Mouse (Mus musculus): Measurements from ENCODE around the gene Prepl. TPM values are rescaled to one million over a fixed set of nuclear protein-coding genes. Genes with fewer than 3 reads are reported as not detected.

The Prepl gene
- total RNA-seq (2021) (100 to 1,000 TPM; 122 to 142 TPM), polyA plus RNA-seq (2012; rRNA removed) (36.1 and 86.5 TPM in 2 replicates)
- long read RNA-seq, transcript Prepl-202 (15 exons, 2,734 nt), result minor isoform, 21 of 68 reads
- long read RNA-seq, transcript Prepl-201 (14 exons, 3,255 nt), result major isoform, 38 of 68 reads
- long read RNA-seq, partial matches to known transcripts, result 5 of 68 reads
- long read RNA-seq, other reads (novel, unspliced or antisense), result 4 of 68 reads

- H3K4me1 ChIP-seq (ENCODE audit: control insufficient read depth, insufficient read depth, low read length), result peaks cover 1% of the 10 kb centered on the region; the same call in 1 of the 2 replicates
- no peaks in the 10 kb centered on the region for H3K79me2 ChIP-seq (replicated peaks; ENCODE audit: control insufficient read depth, insufficient read depth, low read length)
- WGBS, result under 1% methylated on average over 63 of the region's 63 CpGs
- peak within 1 kb of the TSS; percentile 75 for H3K27ac ChIP-seq
- DNase-seq, result peak; percentile 96
- no peaks in the 10 kb centered on the region for H3K27me3 ChIP-seq (ENCODE audit: control insufficient read depth, insufficient read depth, low read length)
- H3K4me3 ChIP-seq, result peak within 1 kb of the TSS; percentile 88
- intact Hi-C loops (cut with DNase I), result loop anchor here (5.0 kb wide), 3 partner anchors 133 to 298 kb away; partner anchors contain the start of genes Lrpprc and Ppm1b
- peaks cover 3% of the 10 kb centered on the region for H3K36me3 ChIP-seq (ENCODE audit: control insufficient read depth, insufficient read depth, low read length)
- peak within 1 kb of the TSS; percentile 84 for H3K9ac ChIP-seq (ENCODE audit: low read depth, low read length)
- TF ChIP-seq POLR2A (IDR thresholded peaks at IDR 0.05; ENCODE audit: insufficient read depth, low read depth, low read length) (peak; percentile 83), CTCF (IDR thresholded peaks at IDR 0.05) (peak; percentile 35), EP300 (IDR thresholded peaks at IDR 0.05; ENCODE audit: insufficient read depth, low read depth, low read length) (peak; percentile 59; the same call in 1 of the 2 replicates)
Observed at GRCm38 (mm10) chr17:85090120-85091099, at the start of gene Prepl, which contains the start of gene Camkmt. Gene Prepl (minus strand): TSS chr17:85090241. Gene Camkmt (plus strand): TSS chr17:85090552.

DNA sequence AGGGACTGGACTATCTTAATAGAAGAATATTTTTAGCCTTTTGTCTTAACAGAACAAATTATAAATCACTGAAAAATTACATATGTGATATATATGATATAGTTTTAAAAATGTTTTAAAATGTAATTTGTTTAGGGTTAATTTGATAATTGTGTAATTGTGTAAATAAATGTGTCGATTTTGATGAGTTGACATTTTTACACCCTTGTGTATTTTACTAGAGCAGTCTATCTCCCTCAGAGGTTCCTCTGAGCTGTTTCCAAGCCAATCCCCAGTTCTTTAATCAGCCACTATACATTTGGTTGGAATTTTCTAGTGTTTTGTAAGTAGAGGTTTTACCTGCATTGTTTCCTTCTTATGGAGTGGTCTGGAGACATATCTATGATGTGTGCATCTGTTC lies 48.4 kb upstream of the Prepl start:
- H3K27ac ChIP-seq, result no peak overlapping the region
- H3K36me3 ChIP-seq (ENCODE audit: control insufficient read depth, insufficient read depth, low read length), result no peaks in the 10 kb centered on the region
- no peaks in the 10 kb centered on the region for H3K27me3 ChIP-seq (ENCODE audit: control insufficient read depth, insufficient read depth, low read length)
- 83% methylated on average over 1 of the region's 1 CpGs for WGBS
- H3K9ac ChIP-seq (ENCODE audit: low read depth, low read length), result no peak overlapping the region
- H3K4me3 ChIP-seq, result no peak overlapping the region
- no peak for DNase-seq
- intact Hi-C loops (cut with DNase I), result no loop called here
- no peaks in the 10 kb centered on the region for H3K79me2 ChIP-seq (replicated peaks; ENCODE audit: control insufficient read depth, insufficient read depth, low read length)
- TF ChIP-seq EP300 (IDR thresholded peaks at IDR 0.05; ENCODE audit: insufficient read depth, low read depth, low read length) (no peak), CTCF (IDR thresholded peaks at IDR 0.05) (no peak), POLR2A (IDR thresholded peaks at IDR 0.05; ENCODE audit: insufficient read depth, low read depth, low read length) (no peak)
- H3K4me1 ChIP-seq (ENCODE audit: control insufficient read depth, insufficient read depth, low read length), result no peaks in the 10 kb centered on the region

- H3K27ac ChIP-seq, result no peak overlapping the region
- H3K36me3 ChIP-seq (ENCODE audit: control insufficient read depth, insufficient read depth, low read length), result no peaks in the 10 kb centered on the region
- peak; percentile 34 to 62 for DNase-seq
- no peak overlapping the region for H3K4me3 ChIP-seq
- peaks cover 3% of the 10 kb centered on the region; the same call in 1 of the 2 replicates for H3K4me1 ChIP-seq (ENCODE audit: control insufficient read depth, insufficient read depth, low read length)
- H3K9ac ChIP-seq (ENCODE audit: low read depth, low read length), result no peak overlapping the region
- WGBS, result 31% methylated on average over 4 of the region's 4 CpGs
- H3K79me2 ChIP-seq (replicated peaks; ENCODE audit: control insufficient read depth, insufficient read depth, low read length), result no peaks in the 10 kb centered on the region
- TF ChIP-seq EP300 (IDR thresholded peaks at IDR 0.05; ENCODE audit: insufficient read depth, low read depth, low read length) (no peak), CTCF (IDR thresholded peaks at IDR 0.05) (peak; percentile 91)
- intact Hi-C loops (cut with DNase I), result loop anchor here (1.0 to 5.0 kb wide), 3 partner anchors 71 to 517 kb away; no protein-coding TSS in a partner anchor
- H3K27me3 ChIP-seq (ENCODE audit: control insufficient read depth, insufficient read depth, low read length), result no peaks in the 10 kb centered on the region
Observed at GRCm38 (mm10) chr17:85116643-85117042, 26.6 kb upstream of the Prepl start.

- Histone ChIP-seq H3K36me3 (ENCODE audit: control insufficient read depth, insufficient read depth, low read length) (no peaks in the 10 kb centered on the region), H3K27ac (no peak overlapping the region), H3K79me2 (replicated peaks; ENCODE audit: control insufficient read depth, insufficient read depth, low read length) (no peaks in the 10 kb centered on the region), H3K27me3 (ENCODE audit: control insufficient read depth, insufficient read depth, low read length) (no peaks in the 10 kb centered on the region), H3K9ac (ENCODE audit: low read depth, low read length) (no peak overlapping the region), H3K4me1 (ENCODE audit: control insufficient read depth, insufficient read depth, low read length) (no peaks in the 10 kb centered on the region), H3K4me3 (no peak overlapping the region)
- TF ChIP-seq CTCF (IDR thresholded peaks at IDR 0.05), result peak; percentile 28
- TF ChIP-seq POLR2A (IDR thresholded peaks at IDR 0.05; ENCODE audit: insufficient read depth, low read depth, low read length), result no peak
- intact Hi-C loops (cut with DNase I), result no loop called here
- WGBS, result 83% methylated on average over 8 of the region's 8 CpGs
- DNase-seq, result no peak
Observed at GRCm38 (mm10) chr17:85113441-85113840, 23.4 kb upstream of the Prepl start.

GRCm38 (mm10) chr17:85110640-85111039 lies 20.6 kb upstream of the Prepl start:
- no peak overlapping the region for H3K4me3 ChIP-seq
- H3K4me1 ChIP-seq (ENCODE audit: control insufficient read depth, insufficient read depth, low read length), result no peaks in the 10 kb centered on the region
- 100% methylated on average over 1 of the region's 1 CpGs for WGBS
- no peaks in the 10 kb centered on the region for H3K36me3 ChIP-seq (ENCODE audit: control insufficient read depth, insufficient read depth, low read length)
- no peak overlapping the region for H3K27ac ChIP-seq
- no peak overlapping the region for H3K9ac ChIP-seq (ENCODE audit: low read depth, low read length)
- TF ChIP-seq POLR2A (IDR thresholded peaks at IDR 0.05; ENCODE audit: insufficient read depth, low read depth, low read length), result no peak
- intact Hi-C loops (cut with DNase I), result no loop called here
- DNase-seq, result no peak
- H3K79me2 ChIP-seq (replicated peaks; ENCODE audit: control insufficient read depth, insufficient read depth, low read length), result no peaks in the 10 kb centered on the region
- H3K27me3 ChIP-seq (ENCODE audit: control insufficient read depth, insufficient read depth, low read length), result no peaks in the 10 kb centered on the region

- H3K27ac ChIP-seq, result no peak overlapping the region
- no peak overlapping the region for H3K4me3 ChIP-seq
- intact Hi-C loops (cut with DNase I), result no loop called here
- no peaks in the 10 kb centered on the region for H3K36me3 ChIP-seq (ENCODE audit: control insufficient read depth, insufficient read depth, low read length)
- H3K79me2 ChIP-seq (replicated peaks; ENCODE audit: control insufficient read depth, insufficient read depth, low read length), result no peaks in the 10 kb centered on the region
- no peaks in the 10 kb centered on the region for H3K4me1 ChIP-seq (ENCODE audit: control insufficient read depth, insufficient read depth, low read length)
- H3K9ac ChIP-seq (ENCODE audit: low read depth, low read length), result no peak overlapping the region
- H3K27me3 ChIP-seq (ENCODE audit: control insufficient read depth, insufficient read depth, low read length), result no peaks in the 10 kb centered on the region
- WGBS, result 54% methylated on average over 2 of the region's 2 CpGs
- no peak for TF ChIP-seq POLR2A (IDR thresholded peaks at IDR 0.05; ENCODE audit: insufficient read depth, low read depth, low read length)
- TF ChIP-seq CTCF (IDR thresholded peaks at IDR 0.05), result no peak
- no peak for TF ChIP-seq EP300 (IDR thresholded peaks at IDR 0.05; ENCODE audit: insufficient read depth, low read depth, low read length)
- DNase-seq, result no peak
Observed at GRCm38 (mm10) chr17:85103310-85103709, 13.3 kb upstream of the Prepl start.

All from heart, adult 2 months (tissue).